Mouse (Mus musculus) embryonic facial prominence, embryonic 13.5 days (tissue): ENCODE measurements around the gene Klhdc7a. TPM values are rescaled to one million over a fixed set of nuclear protein-coding genes. Genes with fewer than 3 reads are reported as not detected.

Source experiments
- ATAC-seq: fragments of 200-750 bp; cut with Nextera tagmentation; 2 replicates; pipeline ENCODE4 v1.8.0; 2017; ENCODE audit warnings: low read depth; ENCODE audit not compliant: insufficient number of reproducible peaks, insufficient read depth, low FRiP score, low TSS enrichment
- H3K27ac ChIP-seq: fragments of 300-500 bp; sonication (generic); 2 replicates; pipeline ENCODE4 v1.5.1; 2015; ENCODE audit warnings: moderate library complexity, mild to moderate bottlenecking, inconsistent platforms
- H3K27me3 ChIP-seq: fragments of 300-500 bp; sonication (generic); 2 replicates; pipeline ENCODE4 v1.6.1; 2015; ENCODE audit warnings: mild to moderate bottlenecking, inconsistent platforms
- H3K36me3 ChIP-seq: fragments of 300-500 bp; sonication (generic); 2 replicates; pipeline ENCODE4 v1.6.1; 2015; ENCODE audit warnings: mild to moderate bottlenecking, inconsistent platforms
- H3K4me1 ChIP-seq: fragments of 300-500 bp; sonication (generic); 2 replicates; pipeline ENCODE4 v1.6.1; 2015; ENCODE audit warnings: inconsistent platforms
- H3K4me2 ChIP-seq: fragments of 300-500 bp; sonication (generic); 2 replicates; pipeline ENCODE4 v1.6.1; 2015; ENCODE audit warnings: moderate library complexity, mild to moderate bottlenecking, inconsistent platforms
- H3K4me3 ChIP-seq: fragments of 300-500 bp; sonication (generic); 2 replicates; pipeline ENCODE4 v1.5.1; 2015; ENCODE audit warnings: mild to moderate bottlenecking, inconsistent platforms
- H3K9ac ChIP-seq: fragments of 300-500 bp; sonication (generic); 2 replicates; pipeline ENCODE4 v1.6.1; 2015; ENCODE audit warnings: mild to moderate bottlenecking, inconsistent platforms
- H3K9me3 ChIP-seq: fragments of 300-500 bp; sonication (generic); 2 replicates; pipeline ENCODE4 v1.6.1; 2016; ENCODE audit warnings: inconsistent platforms
- WGBS: fragments of 180-500 bp; shearing (Covaris S2); methylation state at CpG from one replicate; pipeline ENCODE4 v1.1.7; 2015; ENCODE audit warnings: mixed read lengths; 5-methylcytosine and 5-hydroxymethylcytosine counted together
- microRNA counts: library from miRNA; unstranded; fragments of <30 nt; microRNA quantifications from one replicate; lab custom pipeline; 2016
- microRNA-seq: library from miRNA; unstranded; fragments of <30 nt; microRNA quantifications from one replicate; pipeline ENCODE4, GENCODE M21; 2016
- polyA plus RNA-seq: library from polyadenylated mRNA; unstranded; fragments of >200 nt; fragmentation: Nextera tagmentation; extraction: Ambion mirVana; gene quantifications from 2 replicates; pipeline ENCODE4 v1.2.1, GENCODE M21; 2015

The Klhdc7a gene
- polyA plus RNA-seq, 1 experiment from 2014 or later = 0.06 TPM

- H3K9me3 ChIP-seq = no peaks in the 10 kb centered on the region
- peak overlapping the region; percentile 60 for H3K4me2 ChIP-seq
- no peak for ATAC-seq
- H3K4me3 ChIP-seq = peak overlapping the region; percentile 33
- 0 out of 2 replicates have a peak overlapping the region, but pooled peaks have one; percentile 27 for H3K9ac ChIP-seq
- peaks cover 46% of the 10 kb centered on the region for H3K27me3 ChIP-seq
- peaks cover 20% of the 10 kb centered on the region for H3K4me1 ChIP-seq
- H3K27ac ChIP-seq = 0 out of 2 replicates have a peak overlapping the region, but pooled peaks have one; percentile 23
- WGBS = 4% methylated on average over 11 of the region's 11 CpGs
- no peaks in the 10 kb centered on the region for H3K36me3 ChIP-seq
These were observed 41.7 kb downstream of the Klhdc7a start for GRCm38 (mm10) chr4:139926161-139926561.

GRCm38 (mm10) chr4:139925275-139926160 is 42.3 kb downstream of the Klhdc7a start:
- Histone ChIP-seq H3K4me2 (peak overlapping the region; percentile 60), H3K9ac (peak overlapping the region; percentile 54), H3K9me3 (no peaks in the 10 kb centered on the region), H3K4me1 (peaks cover 20% of the 10 kb centered on the region), H3K4me3 (peak overlapping the region; percentile 33), H3K36me3 (no peaks in the 10 kb centered on the region), H3K27me3 (peaks cover 42% of the 10 kb centered on the region), H3K27ac (peak overlapping the region; percentile 55)
- ATAC-seq = no peak
- WGBS = 15% methylated on average over 34 of the region's 34 CpGs

GRCm38 (mm10) chr4:139916731-139917130 is 51.1 kb downstream of the Klhdc7a start:
- no peak for ATAC-seq
- WGBS = 64% methylated on average over 7 of the region's 7 CpGs
- no peak overlapping the region for H3K27ac ChIP-seq
- no peak overlapping the region for H3K4me3 ChIP-seq
- H3K4me2 ChIP-seq = no peak overlapping the region
- no peaks in the 10 kb centered on the region for H3K36me3 ChIP-seq
- H3K27me3 ChIP-seq = peaks cover 13% of the 10 kb centered on the region; the same call in 1 of the 2 replicates
- no peaks in the 10 kb centered on the region for H3K9me3 ChIP-seq
- no peak overlapping the region for H3K9ac ChIP-seq
- H3K4me1 ChIP-seq = peaks cover under 1% of the 10 kb centered on the region

MicroRNAs encoded within 50 kb of the gene (microRNA counts, 519-probe panel; counts per million panel counts)
- 2,554 counts per million, percentile 62 among the panel's probes with 10 or more counts for microRNA mmu-miR-2139 (lab: Ali Mortazavi, UCI)

Small RNA genes within 50 kb of the gene (microRNA-seq; reads per million reads assigned to microRNA genes)
- gene Mir2139 = not detected

Other genes with a start within 250 kb of the Klhdc7a start
- gene Pax7, start 134.5 kb downstream of the Klhdc7a start, polyA plus RNA-seq = 2.5 and 3.5 TPM in 2 replicates